Mouse (Mus musculus): ENCODE results near the gene Tmem178b.

Gene Tmem178b

GRCm38 (mm10) chr6:40238857-40239256 is 365.8 kb downstream of the Tmem178b start:
- no peak for DNase-seq (ENCODE audit: low read depth, low spot score)
- Histone ChIP-seq H3K36me3 (ENCODE audit: control insufficient read depth, insufficient read depth, low read length, poor library complexity, severe bottlenecking) (no peaks in the 10 kb centered on the region), H3K27me3 (ENCODE audit: control insufficient read depth, insufficient read depth, low read length, poor library complexity, severe bottlenecking) (no peaks in the 10 kb centered on the region)

DNA sequence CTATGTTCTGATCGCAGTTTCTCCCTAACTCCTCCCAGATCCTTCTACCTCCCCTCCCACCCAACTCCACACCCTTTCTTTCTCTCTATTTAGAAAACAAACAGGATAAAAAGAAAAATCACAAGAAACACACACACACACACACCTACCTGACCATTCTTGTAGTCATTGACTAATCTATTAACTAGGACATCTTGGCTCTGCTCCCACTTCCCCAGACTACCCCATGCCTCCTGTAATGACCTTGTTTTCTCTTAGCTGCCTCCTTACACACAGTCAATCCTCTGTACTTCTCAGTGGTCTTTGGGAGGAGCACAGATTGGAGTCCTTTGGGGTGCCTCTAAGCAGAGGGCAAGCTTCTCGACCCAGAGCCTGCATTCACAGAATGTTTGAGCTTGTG is 367.6 kb downstream of the Tmem178b start:
- DNase-seq (ENCODE audit: low read depth, low spot score) = no peak
- H3K27me3 ChIP-seq (ENCODE audit: control insufficient read depth, insufficient read depth, low read length, poor library complexity, severe bottlenecking) = no peaks in the 10 kb centered on the region
- H3K36me3 ChIP-seq (ENCODE audit: control insufficient read depth, insufficient read depth, low read length, poor library complexity, severe bottlenecking) = no peaks in the 10 kb centered on the region

DNA sequence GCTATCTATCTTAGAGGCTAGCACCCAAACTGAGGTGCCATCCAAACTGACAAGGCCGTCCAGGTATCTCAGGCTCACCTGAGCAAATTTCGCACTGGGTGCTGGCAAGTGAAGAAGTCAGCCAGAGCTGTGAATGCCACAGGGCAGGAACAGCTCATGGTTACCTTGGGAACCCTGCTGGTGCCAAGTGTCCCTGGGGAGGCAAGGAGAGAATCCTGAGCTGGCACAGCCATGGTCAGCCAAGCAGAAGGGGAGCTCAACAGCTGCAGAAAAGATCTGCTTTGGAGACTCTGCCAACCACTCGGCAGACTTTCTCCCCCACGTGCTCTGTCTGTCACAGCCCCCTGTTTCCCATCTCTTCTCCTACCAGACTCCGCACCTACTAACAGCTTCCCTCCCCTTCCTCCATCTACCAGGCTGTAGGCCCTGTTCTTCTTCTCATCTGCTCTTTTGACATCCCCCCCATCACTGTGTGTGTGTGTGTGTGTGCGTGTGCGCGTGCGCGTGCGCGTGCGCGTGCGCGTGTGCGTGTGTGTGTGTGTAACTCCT is 374.4 kb downstream of the Tmem178b start:
- Histone ChIP-seq H3K36me3 (ENCODE audit: control insufficient read depth, insufficient read depth, low read length, poor library complexity, severe bottlenecking) (no peaks in the 10 kb centered on the region), H3K27me3 (ENCODE audit: control insufficient read depth, insufficient read depth, low read length, poor library complexity, severe bottlenecking) (no peaks in the 10 kb centered on the region)
- DNase-seq (ENCODE audit: low read depth, low spot score) = no peak

DNA sequence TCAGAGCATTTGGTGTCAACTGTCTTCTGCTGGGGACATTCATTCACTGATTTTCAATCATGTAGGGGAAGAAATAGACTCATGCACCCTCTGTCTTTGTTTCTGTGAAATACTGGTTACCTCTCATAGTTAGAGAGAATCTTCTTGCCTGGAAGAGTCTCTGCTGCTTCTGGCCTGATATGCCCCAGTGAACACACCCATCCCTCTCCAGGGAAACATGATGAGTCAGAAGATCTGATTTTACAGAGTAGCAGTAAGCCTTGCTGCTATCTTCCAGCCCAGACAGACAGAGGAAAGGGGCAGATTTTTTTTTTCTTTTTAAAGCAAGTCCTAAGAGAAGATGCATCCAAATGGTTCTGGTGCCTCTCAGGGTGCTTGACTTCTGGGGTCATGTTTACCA is 376.9 kb downstream of the Tmem178b start:
- Histone ChIP-seq H3K36me3 (ENCODE audit: control insufficient read depth, insufficient read depth, low read length, poor library complexity, severe bottlenecking) (no peaks in the 10 kb centered on the region), H3K27me3 (ENCODE audit: control insufficient read depth, insufficient read depth, low read length, poor library complexity, severe bottlenecking) (no peaks in the 10 kb centered on the region)
- no peak for DNase-seq (ENCODE audit: low read depth, low spot score)

DNA sequence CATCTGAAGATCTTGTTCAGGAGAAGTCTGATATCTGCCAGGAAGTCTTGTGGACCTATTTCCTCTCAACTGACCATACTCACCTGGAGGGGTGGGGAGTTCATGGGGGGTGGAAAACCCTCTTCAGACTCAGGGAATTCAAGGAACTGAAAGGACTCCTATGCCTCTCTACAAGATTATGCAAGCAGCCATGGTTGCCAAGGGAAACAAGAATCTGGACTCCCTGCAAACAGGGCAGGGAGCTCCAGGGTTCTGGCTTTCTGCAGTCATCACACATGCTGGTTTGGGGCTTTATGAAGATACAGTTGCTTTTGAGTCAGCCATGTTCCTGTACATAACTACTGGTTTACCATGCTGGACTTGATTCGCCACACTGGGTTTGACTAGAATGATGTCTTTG is 390.6 kb downstream of the Tmem178b start:
- Histone ChIP-seq H3K36me3 (ENCODE audit: control insufficient read depth, insufficient read depth, low read length, poor library complexity, severe bottlenecking) (no peaks in the 10 kb centered on the region), H3K27me3 (ENCODE audit: control insufficient read depth, insufficient read depth, low read length, poor library complexity, severe bottlenecking) (no peaks in the 10 kb centered on the region)
- no peak for DNase-seq (ENCODE audit: low read depth, low spot score)

DNA sequence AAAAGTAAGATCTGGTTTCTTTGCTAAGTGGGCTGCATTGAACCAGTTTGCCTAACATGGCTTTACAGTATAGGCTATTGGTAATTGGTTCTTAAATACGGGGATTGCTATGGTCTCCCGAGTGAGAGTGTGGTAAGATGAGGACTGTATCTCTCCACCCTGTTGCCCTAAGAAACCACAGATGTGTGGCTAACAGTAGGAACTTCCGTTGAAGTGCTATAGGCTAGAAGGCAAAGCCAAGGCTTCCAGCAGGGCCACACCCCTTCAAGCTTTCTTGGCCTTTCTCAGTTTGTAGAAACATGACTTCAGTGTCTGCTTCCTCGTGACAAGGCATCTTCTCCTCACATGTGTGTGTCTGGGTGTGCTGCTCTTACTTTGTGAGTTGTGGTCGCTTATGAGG is 427.6 kb downstream of the Tmem178b start:
- no peaks in the 10 kb centered on the region for H3K27me3 ChIP-seq (ENCODE audit: control insufficient read depth, insufficient read depth, low read length, poor library complexity, severe bottlenecking)
- no peak for DNase-seq (ENCODE audit: low read depth, low spot score)
- no peaks in the 10 kb centered on the region for H3K36me3 ChIP-seq (ENCODE audit: control insufficient read depth, insufficient read depth, low read length, poor library complexity, severe bottlenecking)

GRCm38 (mm10) chr6:40303379-40303778 is 430.3 kb downstream of the Tmem178b start:
- no peak for DNase-seq (ENCODE audit: low read depth, low spot score)
- H3K27me3 ChIP-seq (ENCODE audit: control insufficient read depth, insufficient read depth, low read length, poor library complexity, severe bottlenecking) = no peaks in the 10 kb centered on the region
- no peaks in the 10 kb centered on the region for H3K36me3 ChIP-seq (ENCODE audit: control insufficient read depth, insufficient read depth, low read length, poor library complexity, severe bottlenecking)

Measured in splenic B cell, adult 2 months (primary cell).